Mouse (Mus musculus) intestine, embryonic 14.5 days (tissue): ENCODE measurements around the gene Mtch2. TPM values are rescaled to one million over a fixed set of nuclear protein-coding genes. Genes with fewer than 3 reads are reported as not detected.
A peak's percentile ranks its signal among the peaks of the same experiment; 100 is the strongest.

Experiments
- ATAC-seq: fragments of 200-750 bp; cut with Nextera tagmentation; replicated peaks from 2 replicates; pipeline ENCODE4 v1.8.0; 2017; ENCODE audit warnings: low read depth, moderate number of reproducible peaks, moderate TSS enrichment, moderate library complexity; ENCODE audit not compliant: low FRiP score, low TSS enrichment
- DNase-seq: peaks from one replicate; pipeline ENCODE4 v3.0.0-alpha.2; 2018; ENCODE audit warnings: low spot score
- H3K27ac ChIP-seq: fragments of 300-500 bp; sonication (generic); 2 replicates; pipeline ENCODE4 v1.5.1; 2014; ENCODE audit warnings: low read depth, mild to moderate bottlenecking, control low read depth
- H3K27me3 ChIP-seq: fragments of 300-500 bp; sonication (generic); replicated peaks from 2 replicates; pipeline ENCODE4 v1.6.1; 2014; ENCODE audit warnings: low read length, control low read depth; ENCODE audit not compliant: control insufficient read depth, insufficient read depth
- H3K36me3 ChIP-seq: fragments of 300-500 bp; sonication (generic); 2 replicates; pipeline ENCODE4 v1.6.1; 2014; ENCODE audit warnings: low read length, control low read depth; ENCODE audit not compliant: control insufficient read depth, insufficient read depth
- H3K4me1 ChIP-seq: fragments of 300-500 bp; sonication (generic); replicated peaks from 2 replicates; pipeline ENCODE4 v1.6.1; 2014; ENCODE audit warnings: low read length, control low read depth, mixed read lengths; ENCODE audit not compliant: control insufficient read depth, insufficient read depth
- H3K4me2 ChIP-seq: fragments of 300-500 bp; sonication (generic); 2 replicates; pipeline ENCODE4 v1.6.1; 2014; ENCODE audit warnings: low read length
- H3K4me3 ChIP-seq: fragments of 300-500 bp; sonication (generic); 2 replicates; pipeline ENCODE4 v1.5.1; 2014; ENCODE audit warnings: low read depth, low read length, control low read depth, mixed read lengths
- H3K9ac ChIP-seq: fragments of 300-500 bp; sonication (generic); 2 replicates; pipeline ENCODE4 v1.6.1; 2014; ENCODE audit warnings: mild to moderate bottlenecking, low read length
- H3K9me3 ChIP-seq: fragments of 300-500 bp; sonication (generic); 2 replicates; pipeline ENCODE4 v1.6.1; 2016; ENCODE audit warnings: low read length, control low read depth; ENCODE audit not compliant: control insufficient read depth
- WGBS: fragments of 180-500 bp; shearing (Covaris S2); extraction: QIAGEN DNeasy Blood & Tissue Kit; methylation state at CpG from one replicate; pipeline ENCODE4 v1.1.7; 2014; 5-methylcytosine and 5-hydroxymethylcytosine counted together
- polyA plus RNA-seq: library from polyadenylated mRNA; unstranded; fragments of >200 nt; fragmentation: Nextera tagmentation; extraction: Ambion mirVana; gene quantifications from 2 replicates; pipeline ENCODE4 v1.2.1, GENCODE M21; 2014

The Mtch2 gene
- polyA plus RNA-seq, 1 experiment from 2014 or later: 311 TPM

DNA sequence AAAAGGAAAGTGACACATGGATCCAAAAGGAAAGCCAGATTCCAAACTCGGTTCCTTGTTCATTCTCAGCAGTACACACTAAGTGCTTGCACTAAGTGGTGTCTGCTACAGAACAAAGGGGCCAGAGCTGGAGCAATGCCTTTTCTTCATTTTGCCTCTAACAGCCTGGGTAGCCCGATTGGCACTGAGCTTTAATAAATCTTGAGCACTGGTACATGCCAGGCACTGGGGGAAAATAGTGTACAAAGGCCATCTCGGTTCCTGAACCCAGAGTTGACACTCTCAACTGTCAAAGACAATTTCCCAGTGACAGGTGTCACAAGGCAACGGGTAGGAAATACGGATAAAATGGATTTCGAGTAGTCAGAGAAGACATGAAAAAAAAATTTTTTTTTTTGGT is 784 bp upstream of the Mtch2 start:
- WGBS: 47% methylated on average over 6 of the region's 6 CpGs
- Histone ChIP-seq H3K27me3 (no peaks in the 10 kb centered on the region), H3K27ac (peak overlapping the region; percentile 74), H3K9ac (peak overlapping the region; percentile 53), H3K4me2 (peak overlapping the region; percentile 83), H3K4me3 (peak overlapping the region; percentile 88), H3K36me3 (peaks cover 12% of the 10 kb centered on the region), H3K9me3 (no peaks in the 10 kb centered on the region), H3K4me1 (peaks cover 10% of the 10 kb centered on the region; the same call in 1 of the 2 replicates)
- DNase-seq: no peak
- ATAC-seq: 0 out of 2 replicates have a peak, but pooled peaks have one; percentile 0

- WGBS: 3% methylated on average over 8 of the region's 8 CpGs
Observed at GRCm38 (mm10) chr2:90846597-90846954, 379 bp upstream of the Mtch2 start.

GRCm38 (mm10) chr2:90847681-90848050 is 711 bp downstream of the Mtch2 start:
- peak overlapping the region; percentile 84 for H3K27ac ChIP-seq
- 1% methylated on average over 13 of the region's 13 CpGs for WGBS
- H3K36me3 ChIP-seq: peaks cover 27% of the 10 kb centered on the region
- H3K4me1 ChIP-seq: peaks cover 10% of the 10 kb centered on the region; the same call in 1 of the 2 replicates
- DNase-seq (no peak), ATAC-seq (no peak)
- H3K4me2 ChIP-seq: peak overlapping the region; percentile 79
- no peaks in the 10 kb centered on the region for H3K27me3 ChIP-seq
- no peaks in the 10 kb centered on the region for H3K9me3 ChIP-seq
- peak overlapping the region; percentile 88 for H3K4me3 ChIP-seq
- peak overlapping the region; percentile 87 for H3K9ac ChIP-seq

More at GRCm38 (mm10) chr2:90846597-90846954, 379 bp upstream of the Mtch2 start:
- Histone ChIP-seq H3K4me2 (peak overlapping the region; percentile 83), H3K27ac (peak overlapping the region; percentile 74), H3K36me3 (peaks cover 16% of the 10 kb centered on the region), H3K9me3 (no peaks in the 10 kb centered on the region), H3K4me1 (peaks cover 10% of the 10 kb centered on the region; the same call in 1 of the 2 replicates), H3K9ac (peak overlapping the region; percentile 53), H3K4me3 (peak overlapping the region; percentile 88), H3K27me3 (no peaks in the 10 kb centered on the region)
- no peak for DNase-seq
- ATAC-seq: peak; percentile 41

GRCm38 (mm10) chr2:90848331-90848730 is 1.4 kb downstream of the Mtch2 start:
- WGBS: 91% methylated on average over 5 of the region's 5 CpGs
- Histone ChIP-seq H3K36me3 (peaks cover 34% of the 10 kb centered on the region), H3K4me1 (peaks cover 10% of the 10 kb centered on the region; the same call in 1 of the 2 replicates), H3K27ac (no peak overlapping the region), H3K4me3 (peak overlapping the region; percentile 88), H3K4me2 (peak overlapping the region; percentile 79), H3K9me3 (no peaks in the 10 kb centered on the region), H3K9ac (peak overlapping the region; percentile 87; the same call in 1 of the 2 replicates), H3K27me3 (no peaks in the 10 kb centered on the region)
- no peak for DNase-seq
- no peak for ATAC-seq

GRCm38 (mm10) chr2:90850401-90850800 is 3.4 kb downstream of the Mtch2 start:
- Histone ChIP-seq H3K27ac (no peak overlapping the region), H3K4me3 (no peak overlapping the region), H3K9ac (no peak overlapping the region), H3K4me2 (no peak overlapping the region), H3K4me1 (peaks cover 10% of the 10 kb centered on the region; the same call in 1 of the 2 replicates), H3K27me3 (no peaks in the 10 kb centered on the region), H3K36me3 (peaks cover 52% of the 10 kb centered on the region), H3K9me3 (no peaks in the 10 kb centered on the region)
- DNase-seq (no peak), ATAC-seq (no peak)
- 100% methylated on average over 1 of the region's 1 CpGs for WGBS

- no peaks in the 10 kb centered on the region for H3K27me3 ChIP-seq
- no peak overlapping the region for H3K4me2 ChIP-seq
- ATAC-seq (no peak), DNase-seq (no peak)
- no peak overlapping the region for H3K4me3 ChIP-seq
- H3K9ac ChIP-seq: no peak overlapping the region
- no peak overlapping the region for H3K27ac ChIP-seq
- H3K36me3 ChIP-seq: peaks cover 91% of the 10 kb centered on the region
- 100% methylated on average over 2 of the region's 2 CpGs for WGBS
- no peaks in the 10 kb centered on the region for H3K4me1 ChIP-seq
- no peaks in the 10 kb centered on the region for H3K9me3 ChIP-seq
Observed at GRCm38 (mm10) chr2:90861486-90861885, 14.5 kb downstream of the Mtch2 start.

- no peak for ATAC-seq
- peaks cover 89% of the 10 kb centered on the region for H3K36me3 ChIP-seq
- H3K4me1 ChIP-seq: no peaks in the 10 kb centered on the region
Observed at GRCm38 (mm10) chr2:90864184-90864583, 17.2 kb downstream of the Mtch2 start.

DNA sequence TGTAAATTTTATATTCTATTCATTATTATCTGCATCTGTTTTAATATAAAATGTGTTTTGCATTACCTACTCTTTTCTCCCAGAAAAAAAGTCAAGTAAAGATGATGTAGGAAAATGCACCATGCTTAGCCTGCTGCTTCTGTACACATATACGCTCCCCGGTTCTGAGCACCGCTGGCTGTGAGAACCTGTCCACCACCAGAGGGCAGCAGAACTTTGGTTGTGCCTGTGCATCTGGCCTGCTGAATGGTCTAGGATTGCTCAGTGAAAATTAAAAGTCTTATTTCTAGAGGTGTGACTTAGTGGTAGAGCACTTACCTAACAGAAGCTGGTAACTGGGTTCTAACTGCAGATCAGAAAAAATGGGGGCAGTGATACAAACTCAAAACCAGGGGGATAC is 19.6 kb downstream of the Mtch2 start:
- 25% methylated on average over 3 of the region's 3 CpGs for WGBS
- H3K27ac ChIP-seq: no peak overlapping the region
- peaks cover 18% of the 10 kb centered on the region for H3K4me1 ChIP-seq
- H3K4me3 ChIP-seq: no peak overlapping the region
- H3K27me3 ChIP-seq: no peaks in the 10 kb centered on the region
- H3K9me3 ChIP-seq: no peaks in the 10 kb centered on the region
- DNase-seq: peak; percentile 85
- H3K36me3 ChIP-seq: peaks cover 66% of the 10 kb centered on the region
- peak; percentile 86 for ATAC-seq
- H3K9ac ChIP-seq: no peak overlapping the region
- H3K4me2 ChIP-seq: no peak overlapping the region

More at GRCm38 (mm10) chr2:90864184-90864583, 17.2 kb downstream of the Mtch2 start:
- Histone ChIP-seq H3K27me3 (no peaks in the 10 kb centered on the region), H3K4me2 (no peak overlapping the region), H3K9me3 (no peaks in the 10 kb centered on the region), H3K27ac (no peak overlapping the region), H3K4me3 (no peak overlapping the region), H3K9ac (no peak overlapping the region)
- DNase-seq: no peak

DNA sequence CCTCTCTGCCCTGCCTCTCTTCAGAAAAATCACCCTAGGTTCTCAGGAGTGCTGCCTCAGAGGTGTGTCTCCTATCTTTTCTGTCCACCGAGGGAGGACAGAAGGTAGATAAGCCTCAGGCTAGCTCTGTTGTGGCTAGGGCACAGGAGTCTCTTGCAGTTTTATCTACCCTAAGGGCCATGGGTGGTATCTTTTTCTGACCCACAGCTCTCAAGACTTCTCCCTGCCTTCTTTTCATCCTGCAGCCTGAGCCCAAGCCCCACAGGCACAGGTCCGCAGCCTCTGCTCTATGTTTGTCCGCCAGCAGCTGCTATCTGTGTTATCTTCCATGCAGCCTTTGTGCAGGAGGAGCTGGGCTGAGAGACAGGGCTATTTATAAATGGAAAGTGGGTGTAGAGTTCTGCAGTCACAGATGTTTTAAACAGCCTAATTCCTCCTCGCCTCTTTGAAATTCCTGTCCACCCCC is 23.2 kb downstream of the Mtch2 start:
- 9% methylated on average over 4 of the region's 4 CpGs for WGBS
- H3K27me3 ChIP-seq: no peaks in the 10 kb centered on the region
- 0 out of 2 replicates have a peak overlapping the region, but pooled peaks have one; percentile 11 for H3K9ac ChIP-seq
- peaks cover 29% of the 10 kb centered on the region for H3K36me3 ChIP-seq
- no peak overlapping the region for H3K4me2 ChIP-seq
- no peak overlapping the region for H3K4me3 ChIP-seq
- 0 out of 2 replicates have a peak, but pooled peaks have one; percentile 24 for ATAC-seq
- no peak overlapping the region for H3K27ac ChIP-seq
- DNase-seq: no peak
- no peaks in the 10 kb centered on the region for H3K9me3 ChIP-seq
- H3K4me1 ChIP-seq: peaks cover 18% of the 10 kb centered on the region
